Mouse (Mus musculus): Measurements from ENCODE around the gene Mdp1. TPM values are rescaled to one million over a fixed set of nuclear protein-coding genes. Genes with fewer than 3 reads are reported as not detected.

Gene Mdp1
- polyA plus RNA-seq (2015; fragmentation: Nextera tagmentation; extraction: Ambion mirVana): 53.6 and 55.8 TPM in 2 replicates

GRCm38 (mm10) chr14:55659960-55660573 is at the start of gene Mdp1:
Gene Mdp1 (minus strand): TSS chr14:55660508.
- Histone ChIP-seq H3K36me3 (peaks cover 46% of the 10 kb centered on the region), H3K27me3 (no peaks in the 10 kb centered on the region)

DNA sequence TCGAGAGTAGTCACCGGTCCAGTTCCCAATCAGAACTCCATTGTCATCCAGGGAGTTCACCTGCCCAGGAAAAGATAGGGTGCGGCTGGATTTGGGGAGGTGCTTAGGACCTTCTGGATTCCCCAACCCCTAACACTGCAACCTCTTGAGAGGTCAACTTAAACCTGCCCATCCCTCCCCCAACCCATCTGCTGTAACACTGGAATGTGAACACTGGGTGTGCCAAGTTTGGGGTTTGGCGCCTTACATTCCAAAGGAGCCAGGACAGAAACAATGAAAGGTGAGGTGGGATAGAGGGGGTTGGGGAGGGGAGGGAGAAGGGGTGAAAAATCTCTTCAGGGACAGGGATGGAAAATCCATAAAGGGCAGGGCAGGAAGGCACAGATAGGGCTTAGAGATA is 49.2 kb upstream of the Mdp1 start:
- Histone ChIP-seq H3K4me2 (no peak overlapping the region), H3K9ac (no peak overlapping the region), H3K4me1 (peaks cover 12% of the 10 kb centered on the region), H3K27me3 (peaks cover 16% of the 10 kb centered on the region), H3K27ac (no peak overlapping the region), H3K9me3 (replicated peaks) (no peaks in the 10 kb centered on the region), H3K4me3 (replicated peaks) (no peak overlapping the region), H3K36me3 (no peaks in the 10 kb centered on the region)
- no peak for ATAC-seq (replicated peaks; ENCODE audit: low FRiP score)
- 88% methylated on average over 4 of the region's 4 CpGs for WGBS

More at GRCm38 (mm10) chr14:55659960-55660573, at the start of gene Mdp1:
- H3K4me1 ChIP-seq: peaks cover 17% of the 10 kb centered on the region
- no peaks in the 10 kb centered on the region for H3K9me3 ChIP-seq (replicated peaks)
- H3K4me3 ChIP-seq (replicated peaks): peak within 1 kb of the TSS; percentile 62
- 0% methylated on average over 39 of the region's 39 CpGs for whole genome bisulfite sequencing
- H3K4me2 ChIP-seq: peak within 1 kb of the TSS; percentile 59
- peak within 1 kb of the TSS; percentile 61 for H3K9ac ChIP-seq
- ATAC-seq (replicated peaks; ENCODE audit: low FRiP score): peak; percentile 95
- peak within 1 kb of the TSS; percentile 69 for H3K27ac ChIP-seq

- Histone ChIP-seq H3K9me3 (replicated peaks) (no peaks in the 10 kb centered on the region), H3K9ac (no peak overlapping the region), H3K4me3 (replicated peaks) (no peak overlapping the region), H3K4me1 (no peaks in the 10 kb centered on the region), H3K36me3 (no peaks in the 10 kb centered on the region), H3K4me2 (no peak overlapping the region), H3K27ac (no peak overlapping the region), H3K27me3 (peaks cover 6% of the 10 kb centered on the region)
- 85% methylated on average over 5 of the region's 5 CpGs for WGBS
- ATAC-seq (replicated peaks; ENCODE audit: low FRiP score): no peak
These were observed 47.1 kb upstream of the Mdp1 start for GRCm38 (mm10) chr14:55707397-55707796.

- WGBS: 87% methylated on average over 8 of the region's 8 CpGs
These were observed 45.8 kb upstream of the Mdp1 start for GRCm38 (mm10) chr14:55706051-55706600.

DNA sequence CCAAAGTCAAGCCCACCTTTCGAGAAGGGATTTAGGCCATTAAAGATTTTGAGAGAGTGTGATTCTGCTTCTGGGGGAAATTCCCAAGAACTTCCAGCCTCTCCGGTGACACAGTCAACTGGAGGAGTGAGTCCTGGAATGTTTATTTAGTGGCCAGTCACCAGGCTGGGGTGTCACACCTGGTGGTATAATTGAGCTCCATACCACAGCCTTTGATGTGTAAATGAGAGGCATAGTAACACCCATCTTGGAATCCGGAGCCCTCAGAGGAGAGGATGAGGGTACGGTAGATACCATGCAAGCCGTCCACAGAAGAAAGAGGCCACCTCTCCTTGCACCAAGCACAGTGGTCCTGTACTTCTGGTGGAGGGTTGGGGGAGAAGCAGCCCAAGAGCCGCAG is 42.5 kb upstream of the Mdp1 start:
- Histone ChIP-seq H3K9me3 (replicated peaks) (no peaks in the 10 kb centered on the region), H3K4me3 (replicated peaks) (no peak overlapping the region), H3K27me3 (no peaks in the 10 kb centered on the region), H3K9ac (no peak overlapping the region), H3K4me2 (no peak overlapping the region), H3K36me3 (no peaks in the 10 kb centered on the region), H3K4me1 (peaks cover 14% of the 10 kb centered on the region; the same call in 1 of the 2 replicates), H3K27ac (no peak overlapping the region)
- WGBS: 41% methylated on average over 6 of the region's 6 CpGs
- ATAC-seq (replicated peaks; ENCODE audit: low FRiP score): no peak

More at GRCm38 (mm10) chr14:55706051-55706600, 45.8 kb upstream of the Mdp1 start:
- H3K36me3 ChIP-seq: no peaks in the 10 kb centered on the region
- H3K4me2 ChIP-seq: no peak overlapping the region
- no peaks in the 10 kb centered on the region for H3K27me3 ChIP-seq
- H3K9ac ChIP-seq: no peak overlapping the region
- H3K9me3 ChIP-seq (replicated peaks): no peaks in the 10 kb centered on the region
- ATAC-seq (replicated peaks; ENCODE audit: low FRiP score): no peak
- H3K4me3 ChIP-seq (replicated peaks): no peak overlapping the region
- H3K27ac ChIP-seq: no peak overlapping the region
- peaks cover 2% of the 10 kb centered on the region; the same call in 1 of the 2 replicates for H3K4me1 ChIP-seq

GRCm38 (mm10) chr14:55701131-55701530 is 40.8 kb upstream of the Mdp1 start:
- H3K36me3 ChIP-seq: no peaks in the 10 kb centered on the region
- peak; percentile 67; the same call in 1 of the 2 replicates for ATAC-seq (replicated peaks; ENCODE audit: low FRiP score)
- 37% methylated on average over 9 of the region's 9 CpGs for WGBS
- no peaks in the 10 kb centered on the region for H3K9me3 ChIP-seq (replicated peaks)
- H3K9ac ChIP-seq: no peak overlapping the region
- no peaks in the 10 kb centered on the region for H3K27me3 ChIP-seq
- peaks cover 14% of the 10 kb centered on the region; the same call in 1 of the 2 replicates for H3K4me1 ChIP-seq
- no peak overlapping the region for H3K4me3 ChIP-seq (replicated peaks)
- no peak overlapping the region for H3K27ac ChIP-seq
- H3K4me2 ChIP-seq: no peak overlapping the region

GRCm38 (mm10) chr14:55697226-55697625 is 36.9 kb upstream of the Mdp1 start:
- no peak for ATAC-seq (replicated peaks; ENCODE audit: low FRiP score)
- Histone ChIP-seq H3K4me1 (peaks cover 14% of the 10 kb centered on the region; the same call in 1 of the 2 replicates), H3K4me3 (replicated peaks) (no peak overlapping the region), H3K36me3 (no peaks in the 10 kb centered on the region), H3K9me3 (replicated peaks) (no peaks in the 10 kb centered on the region), H3K27me3 (no peaks in the 10 kb centered on the region), H3K4me2 (no peak overlapping the region), H3K9ac (no peak overlapping the region), H3K27ac (no peak overlapping the region)
- WGBS: 83% methylated on average over 4 of the region's 4 CpGs

DNA sequence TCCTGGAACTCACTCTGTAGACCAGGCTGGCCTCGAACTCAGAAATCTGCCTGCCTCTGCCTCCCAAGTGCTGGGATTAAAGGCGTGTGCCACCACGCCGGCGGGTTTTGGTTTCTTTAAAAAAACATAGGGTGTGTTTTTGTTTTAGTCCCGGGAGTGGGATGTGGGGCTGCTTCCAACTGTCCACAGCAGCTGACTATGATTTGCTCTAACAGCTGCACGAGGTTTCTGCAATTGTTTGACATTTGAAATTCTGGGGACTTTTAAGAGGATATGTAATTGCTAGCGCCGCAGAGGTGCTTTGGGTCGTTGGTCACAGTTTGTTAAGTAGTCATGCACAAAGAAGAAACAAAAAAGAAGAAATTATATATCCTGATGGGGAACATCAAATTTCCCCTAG is 29.1 kb upstream of the Mdp1 start:
- H3K27me3 ChIP-seq: no peaks in the 10 kb centered on the region

DNA sequence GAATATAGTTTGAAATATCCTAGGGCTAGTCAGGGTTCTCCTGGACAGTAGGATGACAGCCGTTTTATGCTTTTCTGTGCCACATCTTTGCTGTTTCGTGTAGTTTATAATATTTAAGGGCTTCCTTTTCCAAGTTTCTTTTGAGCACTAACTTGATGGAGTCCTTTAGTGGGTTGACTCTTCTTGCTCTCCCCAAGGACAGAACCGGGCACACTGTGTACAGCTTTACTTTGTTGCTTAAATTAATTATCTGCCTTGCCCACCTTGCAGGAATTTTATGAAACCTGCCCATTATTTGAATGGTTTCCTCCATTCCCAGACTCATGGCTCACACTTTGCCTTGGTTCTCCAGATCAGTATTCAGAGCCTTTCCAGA is 21.8 kb upstream of the Mdp1 start:
- peak; percentile 26 for ATAC-seq (replicated peaks; ENCODE audit: low FRiP score)
- H3K9me3 ChIP-seq (replicated peaks): no peaks in the 10 kb centered on the region
- 10% methylated on average over 3 of the region's 3 CpGs for WGBS
- H3K27ac ChIP-seq: peak overlapping the region; percentile 94
- H3K36me3 ChIP-seq: peaks cover 31% of the 10 kb centered on the region
- H3K4me3 ChIP-seq (replicated peaks): peak overlapping the region; percentile 84
- peak overlapping the region; percentile 67 for H3K4me2 ChIP-seq
- H3K4me1 ChIP-seq: peaks cover 14% of the 10 kb centered on the region
- H3K9ac ChIP-seq: peak overlapping the region; percentile 83
- no peaks in the 10 kb centered on the region for H3K27me3 ChIP-seq

More for the DNA sequence above, 29.1 kb upstream of the Mdp1 start:
- Histone ChIP-seq H3K4me1 (no peaks in the 10 kb centered on the region), H3K27ac (no peak overlapping the region), H3K9ac (no peak overlapping the region), H3K9me3 (replicated peaks) (no peaks in the 10 kb centered on the region), H3K36me3 (no peaks in the 10 kb centered on the region), H3K4me3 (replicated peaks) (no peak overlapping the region), H3K4me2 (no peak overlapping the region)
- no peak for ATAC-seq (replicated peaks; ENCODE audit: low FRiP score)
- 55% methylated on average over 10 of the region's 10 CpGs for WGBS

DNA sequence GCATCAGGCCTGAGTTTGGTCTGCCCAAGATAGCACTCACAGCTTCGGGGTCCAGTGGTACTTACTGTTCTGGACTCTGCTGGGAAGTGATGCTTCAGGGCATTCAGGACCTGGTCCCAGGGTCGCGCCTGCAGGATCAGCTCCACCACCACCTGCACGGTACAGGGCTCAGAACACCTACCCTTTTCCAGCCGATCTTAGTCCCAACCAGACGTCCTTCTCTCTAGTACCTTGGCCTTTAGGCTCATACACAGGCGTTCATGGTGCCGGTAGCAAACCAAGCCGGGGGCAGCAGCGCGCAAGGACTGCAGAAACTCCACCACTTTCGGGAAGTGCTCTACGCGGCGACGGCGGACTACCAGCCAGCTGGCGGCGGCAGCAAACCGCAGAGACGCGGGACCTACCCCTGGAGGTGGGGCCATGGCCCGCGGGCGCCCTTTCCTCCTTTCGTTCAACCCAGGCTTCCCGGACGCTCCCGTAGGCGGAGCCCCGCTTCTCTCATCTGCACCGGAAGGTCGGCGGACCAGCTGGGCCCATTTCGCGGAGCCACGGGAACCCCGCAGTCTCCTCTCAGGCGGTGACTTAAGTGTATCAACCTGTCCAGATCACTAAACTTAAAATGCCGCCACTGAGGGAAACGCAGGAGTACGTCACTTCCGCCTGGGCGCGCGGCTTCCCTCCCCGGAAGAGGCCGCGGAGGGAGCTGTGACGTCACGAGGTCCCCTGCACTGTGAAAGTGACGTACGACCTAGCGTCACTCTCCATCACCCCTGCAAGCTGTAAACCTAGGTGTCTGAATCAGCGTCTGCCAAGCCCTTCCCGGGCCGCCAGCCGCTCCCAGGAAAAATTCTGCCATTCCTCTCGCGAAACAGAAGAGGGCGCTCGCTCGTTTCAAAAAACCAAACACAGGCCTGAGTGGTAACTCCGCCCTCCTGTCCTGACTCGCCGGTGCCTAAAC is 21.1 kb upstream of the Mdp1 start, which contains the start of gene Tinf2:
Gene Tinf2, minus strand, starts transcription at position 661 of the 958 bp plus-strand sequence.
- Histone ChIP-seq H3K4me2 (peak within 1 kb of the TSS; percentile 67), H3K4me1 (peaks cover 14% of the 10 kb centered on the region), H3K27ac (peak within 1 kb of the TSS; percentile 94), H3K9ac (peak within 1 kb of the TSS; percentile 83), H3K36me3 (peaks cover 37% of the 10 kb centered on the region), H3K9me3 (replicated peaks) (no peaks in the 10 kb centered on the region), H3K4me3 (replicated peaks) (peak within 1 kb of the TSS; percentile 84), H3K27me3 (no peaks in the 10 kb centered on the region)
- under 1% methylated on average over 66 of the region's 66 CpGs for WGBS
- peak; percentile 96 for ATAC-seq (replicated peaks; ENCODE audit: low FRiP score)

DNA sequence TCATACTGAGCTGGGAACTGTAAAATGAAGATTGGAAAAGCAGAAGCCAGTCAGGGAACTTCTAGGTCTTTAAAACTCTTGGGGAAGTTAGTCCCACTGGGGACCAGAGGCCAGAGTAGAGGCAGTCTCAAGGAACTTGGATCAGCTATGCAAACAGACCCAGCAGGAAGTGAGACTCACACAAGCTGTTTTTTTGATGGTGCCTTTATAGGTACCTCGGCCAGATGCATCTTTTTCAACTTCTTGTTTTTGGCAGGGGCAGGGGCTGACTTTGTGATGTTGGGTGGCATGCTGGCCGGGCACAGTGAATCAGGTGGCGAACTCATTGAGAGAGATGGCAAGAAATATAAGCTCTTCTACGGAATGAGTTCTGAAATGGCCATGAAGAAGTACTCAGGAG is 17.3 kb upstream of the Mdp1 start:
- WGBS: 85% methylated on average over 4 of the region's 4 CpGs
- no peak overlapping the region for H3K4me3 ChIP-seq (replicated peaks)
- no peak overlapping the region for H3K4me2 ChIP-seq
- no peak overlapping the region for H3K9ac ChIP-seq
- H3K27me3 ChIP-seq: no peaks in the 10 kb centered on the region
- H3K36me3 ChIP-seq: peaks cover 55% of the 10 kb centered on the region
- peaks cover 17% of the 10 kb centered on the region for H3K4me1 ChIP-seq
- no peak overlapping the region for H3K27ac ChIP-seq
- no peaks in the 10 kb centered on the region for H3K9me3 ChIP-seq (replicated peaks)
- ATAC-seq (replicated peaks; ENCODE audit: low FRiP score): no peak

DNA sequence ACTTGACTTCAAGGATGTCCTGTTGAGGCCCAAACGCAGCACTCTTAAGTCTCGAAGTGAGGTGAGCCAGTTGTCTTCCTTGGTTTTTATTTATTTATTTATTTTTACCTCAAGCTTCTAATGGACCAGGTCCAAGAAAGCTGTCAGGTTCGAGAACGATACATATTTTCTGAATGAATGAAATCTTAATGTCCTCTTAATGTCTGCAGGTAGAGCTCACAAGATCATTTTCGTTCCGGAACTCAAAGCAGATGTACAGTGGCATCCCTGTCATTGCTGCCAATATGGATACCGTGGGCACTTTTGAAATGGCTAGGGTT is 12.4 kb upstream of the Mdp1 start:
- peaks cover 21% of the 10 kb centered on the region for H3K4me1 ChIP-seq
- no peak for ATAC-seq (replicated peaks; ENCODE audit: low FRiP score)
- H3K27ac ChIP-seq: peak overlapping the region; percentile 90; the same call in 1 of the 2 replicates
- H3K4me3 ChIP-seq (replicated peaks): peak overlapping the region; percentile 76
- H3K4me2 ChIP-seq: peak overlapping the region; percentile 79
- WGBS: 74% methylated on average over 7 of the region's 7 CpGs
- peaks cover 43% of the 10 kb centered on the region for H3K36me3 ChIP-seq
- no peaks in the 10 kb centered on the region for H3K27me3 ChIP-seq
- peak overlapping the region; percentile 51 for H3K9ac ChIP-seq
- no peaks in the 10 kb centered on the region for H3K9me3 ChIP-seq (replicated peaks)
